Mouse (Mus musculus): ENCODE measurements around the gene 9130230L23Rik. TPM values are rescaled to one million over a fixed set of nuclear protein-coding genes. Genes with fewer than 3 reads are reported as not detected.

9130230L23Rik gene
- polyA plus RNA-seq, 1 experiment from 2014 or later: not detected

GRCm38 (mm10) chr5:65933258-65933657, 70.8 kb downstream of the 9130230L23Rik start:
- H3K4me1 ChIP-seq (ENCODE audit: control insufficient read depth, insufficient read depth, low read length): no peaks in the 10 kb centered on the region
- no peaks in the 10 kb centered on the region for H3K36me3 ChIP-seq (ENCODE audit: control insufficient read depth, insufficient read depth, low read length)
- H3K4me2 ChIP-seq (ENCODE audit: low read length): no peak overlapping the region
- H3K9me3 ChIP-seq (replicated peaks; ENCODE audit: control insufficient read depth, low read length, poor library complexity, severe bottlenecking): no peaks in the 10 kb centered on the region
- no peak overlapping the region for H3K27ac ChIP-seq (ENCODE audit: low read length)
- WGBS: 90% methylated on average over 4 of the region's 4 CpGs
- no peak for ATAC-seq
- no peak overlapping the region for H3K9ac ChIP-seq (ENCODE audit: low read depth, low read length)
- H3K27me3 ChIP-seq (ENCODE audit: control insufficient read depth, insufficient read depth, low read depth, low read length): no peaks in the 10 kb centered on the region
- no peak overlapping the region for H3K4me3 ChIP-seq (ENCODE audit: low read depth, low read length)

DNA sequence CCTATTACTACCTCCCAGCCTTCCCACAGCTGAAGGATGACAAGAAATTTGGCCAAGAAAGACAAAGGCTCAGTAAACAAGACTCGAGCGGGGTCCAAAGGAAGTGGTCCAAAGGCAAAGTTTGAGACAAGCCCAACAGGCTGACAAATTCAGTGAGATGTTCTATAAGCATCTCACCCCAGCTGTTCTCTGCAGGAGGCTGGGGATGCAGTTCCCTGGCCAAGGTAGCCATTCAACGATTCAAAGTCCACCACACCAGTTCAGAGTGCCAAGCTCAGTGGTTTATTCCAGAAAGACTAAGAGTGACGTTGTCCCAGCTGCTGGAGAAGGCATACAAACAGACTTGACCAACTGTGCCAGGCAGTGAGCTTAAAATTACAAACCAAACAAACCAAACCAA, 73.9 kb downstream of the 9130230L23Rik start:
- no peak for ATAC-seq
- no peak overlapping the region for H3K4me3 ChIP-seq (ENCODE audit: low read depth, low read length)
- WGBS: 83% methylated on average over 4 of the region's 4 CpGs

More for the DNA sequence above, 73.9 kb downstream of the 9130230L23Rik start:
- no peaks in the 10 kb centered on the region for H3K36me3 ChIP-seq (ENCODE audit: control insufficient read depth, insufficient read depth, low read length)
- no peak overlapping the region for H3K9ac ChIP-seq (ENCODE audit: low read depth, low read length)
- no peak overlapping the region for H3K27ac ChIP-seq (ENCODE audit: low read length)
- H3K27me3 ChIP-seq (ENCODE audit: control insufficient read depth, insufficient read depth, low read depth, low read length): no peaks in the 10 kb centered on the region
- H3K4me2 ChIP-seq (ENCODE audit: low read length): no peak overlapping the region
- no peaks in the 10 kb centered on the region for H3K4me1 ChIP-seq (ENCODE audit: control insufficient read depth, insufficient read depth, low read length)
- no peaks in the 10 kb centered on the region for H3K9me3 ChIP-seq (replicated peaks; ENCODE audit: control insufficient read depth, low read length, poor library complexity, severe bottlenecking)

Small RNA genes lying within 50 kb of the gene (microRNA-seq; reads per million reads assigned to microRNA genes)
- not detected for gene Gm25952

Other genes with a start within 250 kb of the 9130230L23Rik start
- 14.2 and 19.0 TPM in 2 replicates for gene N4bp2, start 240.8 kb downstream of the 9130230L23Rik start, polyA plus RNA-seq (2015; fragmentation: Nextera tagmentation; extraction: Ambion mirVana)
- 0.34 and 0.73 TPM in 2 replicates for gene Rhoh, start 143.1 kb downstream of the 9130230L23Rik start, polyA plus RNA-seq (2015; fragmentation: Nextera tagmentation; extraction: Ambion mirVana)
- gene Chrna9, start 69.4 kb downstream of the 9130230L23Rik start, polyA plus RNA-seq (2015; fragmentation: Nextera tagmentation; extraction: Ambion mirVana): not detected in 2 replicates
- gene Rbm47, start 168.8 kb upstream of the 9130230L23Rik start, polyA plus RNA-seq (2015; fragmentation: Nextera tagmentation; extraction: Ambion mirVana): 1.9 and 3.3 TPM in 2 replicates

Measured in midbrain, embryonic 16.5 days (tissue).